Mouse (Mus musculus) lung, embryonic 16.5 days (tissue): ENCODE measurements around the gene Shroom1. TPM values are rescaled to one million over a fixed set of nuclear protein-coding genes. Genes with fewer than 3 reads are reported as not detected.

Source experiments
- ATAC-seq: fragments of 200-750 bp; cut with Nextera tagmentation; 2 replicates; pipeline ENCODE4 v1.8.0; 2017; ENCODE audit warnings: low read depth, mild to moderate bottlenecking, moderate library complexity
- H3K27ac ChIP-seq: fragments of 300-500 bp; sonication (generic); 2 replicates; pipeline ENCODE4 v1.5.1; 2014; ENCODE audit warnings: mild to moderate bottlenecking, control low read depth, low read length
- H3K27me3 ChIP-seq: fragments of 300-500 bp; sonication (generic); 2 replicates; pipeline ENCODE4 v1.6.1; 2014; ENCODE audit warnings: low read depth, low read length, mixed read lengths; ENCODE audit not compliant: control insufficient read depth, insufficient read depth
- H3K36me3 ChIP-seq: fragments of 300-500 bp; sonication (generic); 2 replicates; pipeline ENCODE4 v1.6.1; 2014; ENCODE audit warnings: low read length; ENCODE audit not compliant: control insufficient read depth, insufficient read depth
- H3K4me1 ChIP-seq: fragments of 300-500 bp; sonication (generic); replicated peaks from 2 replicates; pipeline ENCODE4 v1.6.1; 2014; ENCODE audit warnings: low read length, mixed read lengths; ENCODE audit not compliant: control insufficient read depth, insufficient read depth
- H3K4me2 ChIP-seq: fragments of 300-500 bp; sonication (generic); 2 replicates; pipeline ENCODE4 v1.6.1; 2014; ENCODE audit warnings: low read depth, low read length, control low read depth
- H3K4me3 ChIP-seq: fragments of 300-500 bp; sonication (generic); 2 replicates; pipeline ENCODE4 v1.5.1; 2014; ENCODE audit warnings: mild to moderate bottlenecking, low read length, control low read depth
- H3K9ac ChIP-seq: fragments of 300-500 bp; sonication (generic); 2 replicates; pipeline ENCODE4 v1.6.1; 2014; ENCODE audit warnings: low read length, control low read depth
- H3K9me3 ChIP-seq: fragments of 300-500 bp; sonication (generic); 2 replicates; pipeline ENCODE4 v1.6.1; 2016; ENCODE audit warnings: low read length; ENCODE audit not compliant: control insufficient read depth
- WGBS: fragments of 180-500 bp; shearing (Covaris S2); extraction: QIAGEN DNeasy Blood & Tissue Kit; methylation state at CpG from one replicate; pipeline ENCODE4 v1.1.7; 2014; 5-methylcytosine and 5-hydroxymethylcytosine counted together
- polyA plus RNA-seq: library from polyadenylated mRNA; unstranded; fragments of >200 nt; fragmentation: Nextera tagmentation; extraction: Ambion mirVana; gene quantifications from 2 replicates; pipeline ENCODE4 v1.2.1, GENCODE M21; 2015

Gene Shroom1
- polyA plus RNA-seq, 1 experiment from 2014 or later = 2.8 TPM

GRCm38 (mm10) chr11:53427993-53428715, 28.9 kb upstream of the Shroom1 start:
- no peak for ATAC-seq
- no peak overlapping the region for H3K9ac ChIP-seq
- H3K4me2 ChIP-seq = no peak overlapping the region
- 86% methylated on average over 3 of the region's 3 CpGs for WGBS
- H3K4me1 ChIP-seq = peaks cover 12% of the 10 kb centered on the region
- peaks cover 7% of the 10 kb centered on the region; the same call in 1 of the 2 replicates for H3K36me3 ChIP-seq
- no peak overlapping the region for H3K27ac ChIP-seq
- H3K4me3 ChIP-seq = no peak overlapping the region
- no peaks in the 10 kb centered on the region for H3K27me3 ChIP-seq
- H3K9me3 ChIP-seq = no peaks in the 10 kb centered on the region

DNA sequence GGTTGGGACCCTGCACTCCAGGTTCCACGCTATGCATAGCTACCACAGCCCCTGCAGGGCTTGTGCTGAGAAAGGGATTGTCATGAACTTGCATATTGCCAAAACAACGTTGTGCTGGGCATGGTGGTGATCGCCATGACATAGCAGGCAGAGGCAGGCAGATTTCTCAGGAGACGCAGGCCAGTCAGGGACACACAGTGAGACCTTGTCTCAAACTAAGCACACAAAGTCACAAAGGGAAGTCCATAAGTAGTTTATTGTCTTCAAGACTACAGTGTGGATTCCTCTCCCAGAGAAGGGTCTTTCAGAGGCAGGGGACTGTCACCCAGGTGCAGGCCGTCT, 28.3 kb upstream of the Shroom1 start:
- H3K9ac ChIP-seq = no peak overlapping the region
- 94% methylated on average over 5 of the region's 5 CpGs for WGBS
- H3K36me3 ChIP-seq = peaks cover 7% of the 10 kb centered on the region; the same call in 1 of the 2 replicates
- no peak overlapping the region for H3K27ac ChIP-seq
- H3K4me2 ChIP-seq = no peak overlapping the region
- no peaks in the 10 kb centered on the region for H3K27me3 ChIP-seq
- no peak overlapping the region for H3K4me3 ChIP-seq
- no peak for ATAC-seq
- no peaks in the 10 kb centered on the region for H3K9me3 ChIP-seq
- peaks cover 12% of the 10 kb centered on the region for H3K4me1 ChIP-seq

- Histone ChIP-seq H3K4me2 (no peak overlapping the region), H3K9ac (no peak overlapping the region), H3K9me3 (no peaks in the 10 kb centered on the region), H3K36me3 (peaks cover 7% of the 10 kb centered on the region; the same call in 1 of the 2 replicates), H3K27ac (no peak overlapping the region), H3K4me1 (peaks cover 12% of the 10 kb centered on the region), H3K27me3 (no peaks in the 10 kb centered on the region), H3K4me3 (no peak overlapping the region)
- no peak for ATAC-seq
These were observed 27.8 kb upstream of the Shroom1 start for GRCm38 (mm10) chr11:53429182-53429581.

GRCm38 (mm10) chr11:53430300-53430669, 26.7 kb upstream of the Shroom1 start:
- peak overlapping the region; percentile 89 for H3K4me3 ChIP-seq
- peak overlapping the region; percentile 93 for H3K4me2 ChIP-seq
- no peaks in the 10 kb centered on the region for H3K9me3 ChIP-seq
- peaks cover 7% of the 10 kb centered on the region; the same call in 1 of the 2 replicates for H3K36me3 ChIP-seq
- peak overlapping the region; percentile 45 for H3K27ac ChIP-seq
- no peaks in the 10 kb centered on the region for H3K27me3 ChIP-seq
- WGBS = under 1% methylated on average over 34 of the region's 34 CpGs
- peaks cover 12% of the 10 kb centered on the region for H3K4me1 ChIP-seq
- H3K9ac ChIP-seq = peak overlapping the region; percentile 89
- peak; percentile 46 for ATAC-seq

DNA sequence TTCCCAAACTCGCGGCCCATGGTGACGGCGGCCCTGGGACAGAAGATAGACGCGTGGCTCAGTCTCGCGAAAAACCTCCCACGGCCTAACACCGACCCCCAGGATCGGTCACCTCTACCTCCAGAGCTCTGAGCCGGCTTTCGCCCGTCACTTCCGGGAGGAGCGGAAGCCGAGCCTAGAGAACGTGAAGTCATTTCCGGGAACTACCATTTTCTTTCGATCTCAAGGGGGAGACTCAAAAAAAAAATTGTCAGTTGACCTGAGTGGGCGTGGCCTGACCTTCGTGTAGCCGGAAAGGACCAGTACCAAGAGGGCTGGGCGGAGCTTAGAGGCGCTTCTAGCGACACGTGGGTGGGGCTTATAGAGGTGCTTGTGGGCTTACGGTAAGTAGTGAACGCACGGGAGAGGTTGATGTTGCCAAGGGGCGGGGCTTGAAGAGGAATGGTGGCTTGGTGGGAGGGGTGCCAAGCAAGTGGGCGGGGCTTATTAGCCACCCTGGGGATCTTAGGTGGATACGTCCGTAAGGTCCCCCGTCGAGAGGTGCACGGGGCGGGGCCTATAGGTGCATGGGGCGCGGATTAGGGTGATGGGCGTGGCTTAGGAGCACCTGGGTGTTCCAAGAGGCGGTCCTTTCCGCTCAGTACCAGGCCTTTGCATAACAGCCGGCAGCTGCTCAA, 26.2 kb upstream of the Shroom1 start, which contains the start of the genes Uqcrq and Gdf9:
TSS of gene Uqcrq (minus strand) at position 162 of the 677 bp plus-strand sequence.
TSS of gene Gdf9 (plus strand) at position 354 of the 677 bp plus-strand sequence.
- peak within 1 kb of the TSS; percentile 89 for H3K4me3 ChIP-seq
- H3K36me3 ChIP-seq = peaks cover 7% of the 10 kb centered on the region; the same call in 1 of the 2 replicates
- H3K27ac ChIP-seq = peak within 1 kb of the TSS; percentile 78
- peak within 1 kb of the TSS; percentile 89 for H3K9ac ChIP-seq
- peaks cover 12% of the 10 kb centered on the region for H3K4me1 ChIP-seq
- H3K27me3 ChIP-seq = no peaks in the 10 kb centered on the region
- peak; percentile 97 for ATAC-seq
- under 1% methylated on average over 44 of the region's 44 CpGs for WGBS
- H3K4me2 ChIP-seq = peak within 1 kb of the TSS; percentile 93
- H3K9me3 ChIP-seq = no peaks in the 10 kb centered on the region

DNA sequence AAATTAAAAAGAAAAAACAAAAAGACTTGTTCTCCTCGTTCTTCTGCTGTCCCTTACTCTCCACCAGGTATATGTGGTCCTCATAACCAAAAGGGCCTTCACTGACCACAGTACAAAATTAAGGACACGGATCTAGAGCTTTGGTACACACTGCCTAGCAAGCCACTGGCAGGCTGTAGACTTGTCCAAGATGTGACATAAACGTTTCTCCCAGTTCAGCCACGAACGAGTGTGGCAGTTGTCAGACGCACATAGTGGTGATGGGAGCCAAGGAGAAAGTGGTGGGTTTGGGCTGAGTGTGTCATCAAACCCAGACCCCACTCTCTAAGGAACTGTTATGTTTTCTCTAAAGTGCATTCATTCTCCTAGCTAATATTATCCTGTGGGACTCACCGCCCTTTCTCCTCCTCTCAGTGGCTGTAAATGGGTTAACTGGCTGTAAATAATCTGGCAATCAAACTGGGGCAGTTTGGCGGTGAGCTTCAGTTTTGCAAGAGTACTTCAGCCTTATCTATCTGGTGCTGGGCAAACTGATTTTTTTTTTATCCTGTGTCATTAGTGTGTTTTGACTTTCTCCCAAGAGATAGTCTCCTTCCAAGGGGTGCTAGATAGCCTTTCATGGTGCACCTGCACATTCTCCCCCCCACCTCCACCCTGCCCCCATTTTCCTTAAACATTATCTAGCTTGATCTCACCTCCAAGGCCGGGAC, 25.5 kb upstream of the Shroom1 start:
- peak overlapping the region; percentile 93 for H3K4me2 ChIP-seq
- H3K36me3 ChIP-seq = peaks cover 7% of the 10 kb centered on the region; the same call in 1 of the 2 replicates
- peak; percentile 37 for ATAC-seq
- H3K4me3 ChIP-seq = peak overlapping the region; percentile 89
- H3K4me1 ChIP-seq = peaks cover 12% of the 10 kb centered on the region
- H3K27me3 ChIP-seq = no peaks in the 10 kb centered on the region
- 11% methylated on average over 9 of the region's 9 CpGs for WGBS
- H3K9ac ChIP-seq = peak overlapping the region; percentile 46; the same call in 1 of the 2 replicates
- H3K27ac ChIP-seq = peak overlapping the region; percentile 78
- no peaks in the 10 kb centered on the region for H3K9me3 ChIP-seq

- H3K27me3 ChIP-seq = no peaks in the 10 kb centered on the region
- no peak overlapping the region for H3K4me2 ChIP-seq
- peaks cover 12% of the 10 kb centered on the region for H3K4me1 ChIP-seq
- ATAC-seq = no peak
- no peak overlapping the region for H3K9ac ChIP-seq
- H3K36me3 ChIP-seq = peaks cover 7% of the 10 kb centered on the region; the same call in 1 of the 2 replicates
- no peak overlapping the region for H3K4me3 ChIP-seq
- H3K27ac ChIP-seq = no peak overlapping the region
- 52% methylated on average over 6 of the region's 6 CpGs for WGBS
- no peaks in the 10 kb centered on the region for H3K9me3 ChIP-seq
These were observed 23.9 kb upstream of the Shroom1 start for GRCm38 (mm10) chr11:53433057-53433456.

- no peak overlapping the region for H3K4me3 ChIP-seq
- no peak for ATAC-seq
- no peak overlapping the region for H3K9ac ChIP-seq
- H3K9me3 ChIP-seq = no peaks in the 10 kb centered on the region
- no peaks in the 10 kb centered on the region for H3K36me3 ChIP-seq
- H3K4me2 ChIP-seq = no peak overlapping the region
- H3K27me3 ChIP-seq = no peaks in the 10 kb centered on the region
- 73% methylated on average over 8 of the region's 8 CpGs for WGBS
- peaks cover 6% of the 10 kb centered on the region for H3K4me1 ChIP-seq
- no peak overlapping the region for H3K27ac ChIP-seq
These were observed 21.5 kb upstream of the Shroom1 start for GRCm38 (mm10) chr11:53435504-53435903.

DNA sequence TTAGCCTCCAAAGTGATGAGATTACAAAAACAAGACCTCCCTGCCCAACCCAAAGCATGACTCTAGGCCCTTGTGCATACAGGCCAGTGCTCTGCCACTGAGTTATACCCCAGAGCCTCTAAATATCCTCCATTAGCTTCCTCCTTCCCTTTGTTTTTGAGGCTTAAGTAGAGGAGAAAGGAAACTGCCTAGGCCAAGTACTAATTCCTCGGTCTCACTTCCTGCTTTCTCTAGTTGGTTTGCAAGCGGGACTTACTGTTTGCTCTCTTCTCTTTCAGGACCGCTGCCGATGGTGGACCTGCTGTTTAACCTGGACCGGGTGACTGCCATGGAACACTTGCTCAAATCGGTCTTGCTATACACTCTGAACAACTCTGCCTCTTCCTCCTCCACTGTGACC, 20.7 kb upstream of the Shroom1 start:
- ATAC-seq = no peak
- Histone ChIP-seq H3K4me2 (no peak overlapping the region), H3K4me3 (no peak overlapping the region), H3K9ac (no peak overlapping the region), H3K36me3 (no peaks in the 10 kb centered on the region), H3K27me3 (no peaks in the 10 kb centered on the region), H3K27ac (no peak overlapping the region), H3K4me1 (peaks cover 5% of the 10 kb centered on the region), H3K9me3 (no peaks in the 10 kb centered on the region)
- 79% methylated on average over 6 of the region's 6 CpGs for WGBS
